Mouse (Mus musculus): ENCODE data around the gene Zc3h4. TPM values are rescaled to one million over a fixed set of nuclear protein-coding genes. Genes with fewer than 3 reads are reported as not detected.
"Not testable (repeated sequence)": the region's sequence is repeated elsewhere in the genome, so short reads cannot be mapped to it uniquely, and the experiment has no call there.

Zc3h4 gene
- polyA plus RNA-seq, 1 experiment from 2014 or later: 18.5 TPM

DNA sequence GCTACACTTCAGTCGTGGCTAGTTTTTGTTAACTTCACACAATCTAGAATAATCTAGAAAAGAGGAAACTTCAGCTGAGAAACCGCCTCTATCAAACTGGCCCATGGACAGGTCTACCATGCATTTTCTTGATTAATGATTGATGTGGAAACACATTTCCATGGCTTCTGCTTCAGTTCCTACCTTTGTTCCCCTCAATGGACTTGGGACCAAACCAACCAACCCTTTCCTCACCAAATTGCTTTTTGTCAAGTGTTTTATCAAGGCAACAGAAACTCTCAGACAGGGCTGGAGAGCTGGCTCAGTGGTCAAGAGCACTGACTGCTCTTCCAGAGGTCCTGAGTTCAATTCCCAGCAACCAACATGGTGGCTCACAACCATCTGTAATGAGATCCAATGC is 30.1 kb upstream of the Zc3h4 start:
- ATAC-seq (ENCODE audit: low read depth): no peak
- Histone ChIP-seq H3K4me1 (ENCODE audit: control insufficient read depth, insufficient read depth, low read length) (0 out of 2 replicates have a peak, but pooled peaks cover 4% of the 10 kb centered on the region), H3K27ac (ENCODE audit: low read depth, low read length) (no peak overlapping the region), H3K4me2 (ENCODE audit: low read depth, low read length) (no peak overlapping the region), H3K9me3 (ENCODE audit: control insufficient read depth, low read length) (no peaks in the 10 kb centered on the region), H3K36me3 (ENCODE audit: control insufficient read depth, insufficient read depth, low read length) (peaks cover 39% of the 10 kb centered on the region), H3K27me3 (ENCODE audit: control insufficient read depth, insufficient read depth, low read length) (no peaks in the 10 kb centered on the region), H3K4me3 (ENCODE audit: low read depth, low read length) (no peak overlapping the region), H3K9ac (replicated peaks; ENCODE audit: low read depth, low read length) (no peak overlapping the region)
- WGBS: 94% methylated on average over 2 of the region's 2 CpGs

DNA sequence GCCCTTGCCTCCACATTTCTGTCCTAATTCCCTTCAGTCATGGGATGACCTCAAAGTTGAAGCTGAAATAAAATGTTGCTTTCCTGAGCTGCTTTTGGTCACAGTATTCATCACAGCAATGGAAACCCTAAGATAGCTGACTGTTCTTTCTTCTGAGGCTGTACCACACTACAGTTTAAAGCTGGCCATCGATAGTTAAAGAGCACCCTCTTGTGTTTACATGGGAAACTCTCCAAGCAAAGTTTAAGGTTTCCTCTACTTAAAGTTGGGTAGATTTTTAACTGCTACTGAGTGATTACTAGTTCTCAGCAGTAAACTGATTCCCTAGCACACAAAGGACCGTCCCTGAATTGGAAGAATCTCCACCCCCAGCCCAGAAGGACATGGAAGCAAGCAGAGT is 27.0 kb upstream of the Zc3h4 start:
- Histone ChIP-seq H3K9me3 (ENCODE audit: control insufficient read depth, low read length) (no peaks in the 10 kb centered on the region), H3K4me2 (ENCODE audit: low read depth, low read length) (no peak overlapping the region), H3K9ac (replicated peaks; ENCODE audit: low read depth, low read length) (no peak overlapping the region), H3K4me1 (ENCODE audit: control insufficient read depth, insufficient read depth, low read length) (no peaks in the 10 kb centered on the region), H3K27me3 (ENCODE audit: control insufficient read depth, insufficient read depth, low read length) (no peaks in the 10 kb centered on the region), H3K4me3 (ENCODE audit: low read depth, low read length) (no peak overlapping the region), H3K36me3 (ENCODE audit: control insufficient read depth, insufficient read depth, low read length) (peaks cover 32% of the 10 kb centered on the region), H3K27ac (ENCODE audit: low read depth, low read length) (no peak overlapping the region)
- 35% methylated on average over 2 of the region's 2 CpGs for WGBS
- no peak; the same call in 1 of the 2 replicates for ATAC-seq (ENCODE audit: low read depth)

DNA sequence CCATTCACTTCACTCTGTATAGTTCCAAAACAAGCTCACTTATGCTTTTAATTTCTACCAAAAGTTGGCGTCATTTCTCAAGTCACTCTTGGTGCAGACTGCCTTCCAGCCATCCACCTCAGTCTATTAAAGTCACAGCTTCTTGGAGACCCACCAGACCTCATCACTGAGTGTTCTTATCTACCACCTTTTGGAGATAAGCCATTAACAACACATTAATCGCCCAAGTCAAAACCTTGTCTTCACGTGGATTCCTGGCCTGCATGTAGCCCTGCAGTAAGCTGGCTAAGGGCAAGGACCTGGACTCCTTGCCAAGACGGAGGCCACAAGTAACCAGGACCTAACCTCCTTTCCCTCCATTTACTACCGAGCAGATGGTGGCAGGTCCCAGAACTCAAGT is 25.7 kb upstream of the Zc3h4 start:
- no peak overlapping the region for H3K4me2 ChIP-seq (ENCODE audit: low read depth, low read length)
- H3K4me1 ChIP-seq (ENCODE audit: control insufficient read depth, insufficient read depth, low read length): no peaks in the 10 kb centered on the region
- no peaks in the 10 kb centered on the region for H3K27me3 ChIP-seq (ENCODE audit: control insufficient read depth, insufficient read depth, low read length)
- H3K9me3 ChIP-seq (ENCODE audit: control insufficient read depth, low read length): no peaks in the 10 kb centered on the region
- 92% methylated on average over 5 of the region's 5 CpGs for WGBS
- H3K4me3 ChIP-seq (ENCODE audit: low read depth, low read length): no peak overlapping the region
- no peak overlapping the region for H3K9ac ChIP-seq (replicated peaks; ENCODE audit: low read depth, low read length)
- H3K27ac ChIP-seq (ENCODE audit: low read depth, low read length): no peak overlapping the region
- ATAC-seq (ENCODE audit: low read depth): no peak
- H3K36me3 ChIP-seq (ENCODE audit: control insufficient read depth, insufficient read depth, low read length): peaks cover 22% of the 10 kb centered on the region; the same call in 1 of the 2 replicates

DNA sequence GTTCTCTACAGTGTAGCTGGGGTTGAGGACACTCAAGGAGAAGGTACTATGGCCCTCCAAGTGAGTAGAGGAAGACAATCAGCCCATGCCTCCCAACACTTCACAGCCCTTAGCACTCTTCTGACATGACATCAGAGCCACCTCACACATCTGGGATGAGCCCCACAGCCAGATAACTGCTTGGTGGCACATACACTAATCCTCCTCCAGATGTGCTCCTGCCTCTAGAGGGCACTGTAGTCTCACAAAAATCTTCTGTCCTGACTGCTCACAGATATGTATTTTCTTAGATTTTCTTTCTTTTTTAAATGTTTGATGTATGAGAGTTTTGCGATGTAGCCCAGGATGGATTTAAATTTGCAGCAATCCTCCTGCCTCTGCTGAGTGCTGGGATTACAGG is 24.2 kb upstream of the Zc3h4 start:
- no peaks in the 10 kb centered on the region for H3K27me3 ChIP-seq (ENCODE audit: control insufficient read depth, insufficient read depth, low read length)
- H3K4me2 ChIP-seq (ENCODE audit: low read depth, low read length): no peak overlapping the region
- WGBS: 97% methylated on average over 1 of the region's 1 CpGs
- H3K4me3 ChIP-seq (ENCODE audit: low read depth, low read length): no peak overlapping the region
- H3K36me3 ChIP-seq (ENCODE audit: control insufficient read depth, insufficient read depth, low read length): peaks cover 16% of the 10 kb centered on the region; the same call in 1 of the 2 replicates
- no peak for ATAC-seq (ENCODE audit: low read depth)
- H3K9ac ChIP-seq (replicated peaks; ENCODE audit: low read depth, low read length): no peak overlapping the region
- H3K9me3 ChIP-seq (ENCODE audit: control insufficient read depth, low read length): no peaks in the 10 kb centered on the region
- H3K27ac ChIP-seq (ENCODE audit: low read depth, low read length): no peak overlapping the region
- H3K4me1 ChIP-seq (ENCODE audit: control insufficient read depth, insufficient read depth, low read length): no peaks in the 10 kb centered on the region

DNA sequence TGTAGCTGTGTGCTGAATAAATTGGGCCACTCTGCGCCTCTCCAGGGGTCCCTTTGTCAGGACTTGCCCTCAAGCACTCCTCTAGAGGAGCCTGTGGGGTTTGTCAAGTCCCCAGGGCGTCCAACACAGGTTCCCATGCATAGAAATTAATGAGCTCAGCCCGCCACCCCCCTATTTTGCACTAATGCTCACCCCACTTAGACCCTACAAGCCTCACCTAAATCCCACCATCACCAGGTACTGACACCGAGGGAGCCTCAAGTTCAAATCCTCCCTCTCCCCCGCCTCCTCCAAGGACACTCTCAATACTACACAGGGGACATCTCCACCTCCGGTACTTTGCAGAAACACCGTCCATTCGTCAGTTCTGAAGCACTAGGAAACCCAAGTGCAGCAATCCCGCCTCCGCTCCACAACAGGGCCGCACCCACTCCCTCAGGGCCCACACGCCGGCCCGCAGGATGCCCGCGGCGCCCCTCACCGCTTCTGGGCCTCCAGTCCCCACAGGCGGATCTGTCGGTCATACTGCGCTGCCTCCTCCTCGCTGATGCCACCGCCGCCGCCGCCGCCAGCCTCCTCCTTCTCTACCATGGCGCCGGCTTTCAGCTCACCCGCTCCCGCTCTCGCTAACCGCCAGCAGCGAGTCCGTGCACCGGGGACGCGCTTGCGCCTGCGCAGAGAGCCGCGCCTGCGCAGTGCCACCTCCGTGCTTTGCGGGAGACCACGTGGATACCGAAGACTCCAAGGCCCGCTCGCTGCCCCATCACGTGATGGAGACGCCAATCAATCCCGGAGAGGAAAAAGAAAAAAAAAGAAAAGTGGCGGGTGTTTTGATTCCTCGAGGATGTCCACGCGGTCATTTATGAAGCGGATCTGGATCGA is 13.3 kb upstream of the Zc3h4 start, which contains the start of gene Sae1:
Gene Sae1, minus strand, starts transcription at position 647 of the 882 bp plus-strand sequence.
- peak within 1 kb of the TSS; percentile 81 for H3K4me2 ChIP-seq (ENCODE audit: low read depth, low read length)
- H3K4me3 ChIP-seq (ENCODE audit: low read depth, low read length): peak within 1 kb of the TSS; percentile 95
- H3K4me1 ChIP-seq (ENCODE audit: control insufficient read depth, insufficient read depth, low read length): peaks cover 12% of the 10 kb centered on the region
- H3K27ac ChIP-seq (ENCODE audit: low read depth, low read length): peak within 1 kb of the TSS; percentile 78; the same call in 1 of the 2 replicates
- peak within 1 kb of the TSS; percentile 90 for H3K9ac ChIP-seq (replicated peaks; ENCODE audit: low read depth, low read length)
- H3K27me3 ChIP-seq (ENCODE audit: control insufficient read depth, insufficient read depth, low read length): no peaks in the 10 kb centered on the region
- no peaks in the 10 kb centered on the region for H3K9me3 ChIP-seq (ENCODE audit: control insufficient read depth, low read length)
- H3K36me3 ChIP-seq (ENCODE audit: control insufficient read depth, insufficient read depth, low read length): no peaks in the 10 kb centered on the region
- peak; percentile 94 for ATAC-seq (ENCODE audit: low read depth)
- under 1% methylated on average over 51 of the region's 58 CpGs for WGBS

DNA sequence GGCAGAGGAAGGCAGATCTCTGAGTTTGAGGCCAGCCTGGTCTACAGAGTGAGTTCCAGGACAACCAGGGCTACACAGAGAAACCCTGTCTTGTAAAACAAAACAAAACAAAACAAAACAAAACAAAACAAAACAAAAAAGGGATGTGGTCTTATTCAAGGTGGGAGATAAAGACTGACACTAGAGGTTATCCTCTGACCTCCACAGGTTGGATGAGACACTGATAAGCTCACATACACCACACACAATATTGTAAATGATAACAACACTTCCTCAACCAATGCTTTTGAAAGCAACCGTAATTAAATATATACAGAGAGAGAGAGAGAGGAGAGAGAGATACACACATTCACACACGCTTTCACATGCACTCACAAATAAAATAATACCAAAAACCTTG is 10.8 kb upstream of the Zc3h4 start:
- 92% methylated on average over 2 of the region's 2 CpGs for WGBS
- H3K27me3 ChIP-seq (ENCODE audit: control insufficient read depth, insufficient read depth, low read length): not testable (repeated sequence)

DNA sequence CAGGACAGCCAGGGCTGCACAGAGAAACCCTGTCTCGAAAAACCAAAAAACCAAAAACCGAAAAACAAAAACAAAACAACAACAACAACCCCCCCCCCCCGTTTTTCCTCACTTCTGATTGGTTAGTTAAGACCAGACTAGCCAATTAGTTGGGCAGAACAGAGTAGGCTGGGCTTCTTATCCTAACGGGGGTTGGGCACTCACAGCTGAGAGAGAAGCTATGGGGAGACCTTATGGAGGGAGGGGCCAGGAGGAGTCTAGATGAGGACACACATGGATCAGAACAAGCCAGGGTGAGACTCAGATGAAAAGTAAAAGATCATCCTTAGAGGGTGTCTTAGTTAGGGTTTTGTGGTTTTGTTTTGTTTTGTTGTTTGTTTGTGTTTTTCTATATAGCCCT is 7.8 kb upstream of the Zc3h4 start:
- no peak overlapping the region for H3K9ac ChIP-seq (replicated peaks; ENCODE audit: low read depth, low read length)
- H3K4me2 ChIP-seq (ENCODE audit: low read depth, low read length): no peak overlapping the region
- no peak overlapping the region for H3K4me3 ChIP-seq (ENCODE audit: low read depth, low read length)
- no peaks in the 10 kb centered on the region for H3K9me3 ChIP-seq (ENCODE audit: control insufficient read depth, low read length)
- H3K4me1 ChIP-seq (ENCODE audit: control insufficient read depth, insufficient read depth, low read length): no peaks in the 10 kb centered on the region
- no peak overlapping the region for H3K27ac ChIP-seq (ENCODE audit: low read depth, low read length)
- 51% methylated on average over 4 of the region's 4 CpGs for WGBS
- ATAC-seq (ENCODE audit: low read depth): no peak
- H3K27me3 ChIP-seq (ENCODE audit: control insufficient read depth, insufficient read depth, low read length): no peaks in the 10 kb centered on the region
- H3K36me3 ChIP-seq (ENCODE audit: control insufficient read depth, insufficient read depth, low read length): no peaks in the 10 kb centered on the region

More for the DNA sequence above, 10.8 kb upstream of the Zc3h4 start:
- not testable (repeated sequence) for H3K4me2 ChIP-seq (ENCODE audit: low read depth, low read length); H3K4me3 ChIP-seq (ENCODE audit: low read depth, low read length); H3K9ac ChIP-seq (replicated peaks; ENCODE audit: low read depth, low read length); H3K27ac ChIP-seq (ENCODE audit: low read depth, low read length); ATAC-seq (ENCODE audit: low read depth); H3K36me3 ChIP-seq (ENCODE audit: control insufficient read depth, insufficient read depth, low read length); H3K9me3 ChIP-seq (ENCODE audit: control insufficient read depth, low read length)
- H3K4me1 ChIP-seq (ENCODE audit: control insufficient read depth, insufficient read depth, low read length): peaks cover 12% of the 10 kb centered on the region

DNA sequence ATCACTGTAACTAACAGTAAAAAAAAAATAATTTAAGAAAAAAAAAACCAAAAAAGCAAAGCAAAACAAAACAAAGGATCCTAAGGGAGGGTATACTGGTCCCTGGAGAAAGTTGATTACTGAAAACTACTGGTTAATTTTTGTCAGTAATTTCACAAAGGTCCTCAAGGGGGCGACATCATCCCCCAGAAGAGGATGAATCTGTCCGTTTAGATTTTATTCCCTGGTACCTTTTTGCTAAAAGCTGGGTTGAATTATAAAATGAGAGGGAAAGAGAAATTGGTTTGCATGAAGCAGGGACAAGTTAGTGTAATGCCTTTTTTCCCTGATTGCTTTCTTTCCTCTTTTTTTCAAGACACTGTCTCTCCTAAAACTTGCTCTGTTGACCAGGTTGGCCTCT is 4.8 kb upstream of the Zc3h4 start:
- Histone ChIP-seq H3K9ac (replicated peaks; ENCODE audit: low read depth, low read length) (no peak overlapping the region), H3K9me3 (ENCODE audit: control insufficient read depth, low read length) (no peaks in the 10 kb centered on the region), H3K36me3 (ENCODE audit: control insufficient read depth, insufficient read depth, low read length) (no peaks in the 10 kb centered on the region), H3K4me3 (ENCODE audit: low read depth, low read length) (no peak overlapping the region), H3K27me3 (ENCODE audit: control insufficient read depth, insufficient read depth, low read length) (no peaks in the 10 kb centered on the region), H3K4me2 (ENCODE audit: low read depth, low read length) (no peak overlapping the region), H3K27ac (ENCODE audit: low read depth, low read length) (no peak overlapping the region), H3K4me1 (ENCODE audit: control insufficient read depth, insufficient read depth, low read length) (peaks cover 7% of the 10 kb centered on the region; the same call in 1 of the 2 replicates)
- 2% methylated on average over 2 of the region's 2 CpGs for WGBS
- ATAC-seq (ENCODE audit: low read depth): no peak

DNA sequence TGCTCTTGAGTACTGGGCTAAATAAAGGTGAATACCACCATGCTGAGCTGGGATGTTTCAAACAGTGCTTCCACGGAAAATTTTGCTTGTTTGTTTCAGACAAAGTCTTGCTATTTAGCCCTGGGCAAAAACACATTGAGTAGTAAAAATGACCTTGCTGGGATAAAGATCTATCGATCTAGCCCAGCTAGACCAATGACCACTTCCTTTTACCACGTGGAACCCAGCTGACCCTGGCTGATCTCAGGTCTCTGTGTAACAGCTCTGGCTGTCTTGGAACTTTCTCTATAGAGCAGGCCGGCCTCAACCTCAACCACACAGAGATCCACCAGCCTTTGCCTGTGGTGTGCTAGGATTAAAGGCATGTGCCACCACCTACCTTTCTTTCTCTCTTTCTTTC is 3.2 kb upstream of the Zc3h4 start:
- Histone ChIP-seq H3K9me3 (ENCODE audit: control insufficient read depth, low read length) (no peaks in the 10 kb centered on the region), H3K4me3 (ENCODE audit: low read depth, low read length) (no peak overlapping the region), H3K36me3 (ENCODE audit: control insufficient read depth, insufficient read depth, low read length) (no peaks in the 10 kb centered on the region), H3K27me3 (ENCODE audit: control insufficient read depth, insufficient read depth, low read length) (no peaks in the 10 kb centered on the region), H3K9ac (replicated peaks; ENCODE audit: low read depth, low read length) (no peak overlapping the region), H3K27ac (ENCODE audit: low read depth, low read length) (no peak overlapping the region), H3K4me1 (ENCODE audit: control insufficient read depth, insufficient read depth, low read length) (peaks cover 7% of the 10 kb centered on the region; the same call in 1 of the 2 replicates), H3K4me2 (ENCODE audit: low read depth, low read length) (no peak overlapping the region)
- 85% methylated on average over 4 of the region's 4 CpGs for WGBS
- ATAC-seq (ENCODE audit: low read depth): no peak

Data from neural tube, embryonic 14.5 days (tissue).